In genomic region chr2:31297602-31298268, GRCm38 (mm10) we compare ENCODE assay signal across 9 mouse cellular contexts. TPM values are rescaled to one million over a fixed set of nuclear protein-coding genes. Genes with fewer than 3 reads are reported as not detected.
A peak's percentile ranks its signal among the peaks of the same experiment; 100 is the strongest.
DNase-seq lines count a peak whose midpoint lies in the region; ATAC-seq and TF ChIP-seq lines count a peak whose summit lies in the region.
"Had no signal": no experiment of that assay in that cellular context is flagged by ENCODE, and none has a peak within 500 bp of the region (broad histone marks: within the 10 kb centered on the region; RNA-seq: fewer than 3 reads in every experiment).

No protein-coding gene starts in this region.

- H3K9ac ChIP-seq in forebrain, embryonic 14.5 days (ENCODE audit: low read length) = peak overlapping the region; percentile 43

- no peaks in the 10 kb centered on the region for H3K9me3 ChIP-seq in forebrain, embryonic 14.5 days (replicated peaks; ENCODE audit: control insufficient read depth, low read length)

- H3K27ac ChIP-seq in layer of hippocampus, adult 2 months = peak overlapping the region; percentile 59
- H3K27ac ChIP-seq in brown adipose tissue, adult 24 weeks (replicated peaks; ENCODE audit: low read depth, low read length) = no peak overlapping the region; the same call in 1 of the 2 replicates
- no peak overlapping the region for H3K27ac ChIP-seq in forebrain, embryonic 14.5 days (ENCODE audit: low read depth, low read length)

- peak; percentile 70 to 80 for DNase-seq in layer of hippocampus, adult 2 months (ENCODE audit: low spot score in 2 of 2)
- no peak for DNase-seq in layer of hippocampus, adult 9-10 months (ENCODE audit: low spot score)
- DNase-seq in forebrain, embryonic 14.5 days (ENCODE audit: low spot score) = peak; percentile 89
- DNase-seq in heart, postnatal 4 days = peak; percentile 65
- peak; percentile 56 for DNase-seq in layer of hippocampus, adult 9-11 months
- peak; percentile 74 for DNase-seq in lung, postnatal 36 days
- DNase-seq in skeletal muscle tissue, adult 2 months (ENCODE audit: low read depth, low spot score) = peak; percentile 64

- H3K36me3 ChIP-seq in forebrain, embryonic 14.5 days (ENCODE audit: control insufficient read depth, insufficient read depth, low read length) = peaks cover 15% of the 10 kb centered on the region; the same call in 1 of the 2 replicates

- TF ChIP-seq CTCF in layer of hippocampus, adult 2 months (conservative IDR thresholded peaks at IDR 0.05) = no peak

- H3K27me3 ChIP-seq in forebrain, embryonic 14.5 days (replicated peaks; ENCODE audit: control insufficient read depth, insufficient read depth, low read length) = no peaks in the 10 kb centered on the region
- H3K27me3 ChIP-seq: Patski had no signal

- peak; percentile 89 for ATAC-seq in forebrain, embryonic 14.5 days
- ATAC-seq: Patski had no signal

- peak overlapping the region; percentile 46 for H3K4me2 ChIP-seq in forebrain, embryonic 14.5 days (ENCODE audit: low read length)

- H3K4me3 ChIP-seq in layer of hippocampus, adult 2 months = peak overlapping the region; percentile 55
- H3K4me3 ChIP-seq in brown adipose tissue, adult 24 weeks (ENCODE audit: insufficient read depth, low read depth, low read length) = peak overlapping the region; percentile 64
- H3K4me3 ChIP-seq in forebrain, embryonic 14.5 days (ENCODE audit: low read depth, low read length) = peak overlapping the region; percentile 33

- H3K4me1 ChIP-seq in brown adipose tissue, adult 24 weeks (ENCODE audit: control insufficient read depth, insufficient read depth, insufficient read length, low read length) = no peaks in the 10 kb centered on the region; the same call in 1 of the 2 replicates
- H3K4me1 ChIP-seq in forebrain, embryonic 14.5 days (ENCODE audit: control insufficient read depth, insufficient read depth, low read length) = 0 out of 2 replicates have a peak, but pooled peaks cover 3% of the 10 kb centered on the region

- WGBS in forebrain, embryonic 14.5 days = 1% methylated on average over 17 of the region's 17 CpGs

RNA-seq across cellular contexts. Expression of gene Hmcn2, which starts 16.5 kb away (rescaled TPM):
- under 1 TPM; 0.32 to 0.51 TPM for total RNA-seq in layer of hippocampus, adult 2 months (2021)
- 3.3 and 5.4 TPM in 2 replicates for polyA plus RNA-seq in brown adipose tissue, adult 24 weeks (2012; ENCODE audit: insufficient read depth, insufficient read length, missing spikeins)
- polyA plus RNA-seq in forebrain, embryonic 14.5 days (2014; fragmentation: Nextera tagmentation; extraction: Ambion mirVana) = 0.17 and 0.27 TPM in 2 replicates
- 1 to 10 TPM; 1.7 to 2.9 TPM for total RNA-seq in heart, postnatal 4 days (2021)

RNA-seq across cellular contexts. Expression of gene Ncs1, which starts 52.1 kb away (rescaled TPM):
- 100 to 1,000 TPM; 285 to 294 TPM for total RNA-seq in layer of hippocampus, adult 2 months (2021)
- polyA plus RNA-seq in brown adipose tissue, adult 24 weeks (2012; ENCODE audit: insufficient read depth, insufficient read length, missing spikeins) = 0.25 and 0.67 TPM in 2 replicates
- 95.2 and 109 TPM in 2 replicates for polyA plus RNA-seq in forebrain, embryonic 14.5 days (2014; fragmentation: Nextera tagmentation; extraction: Ambion mirVana)
- 10 to 100 TPM; 23.8 to 34.2 TPM for total RNA-seq in heart, postnatal 4 days (2021)

Comparison
In these comparisons a context has a peak if more than half of its experiments do, and no peak if none do; other contexts are left out.
1. RNA of gene Ncs1, which starts 52.1 kb away (total RNA-seq): 285 to 294 TPM in layer of hippocampus, adult 2 months; 23.8 to 34.2 TPM in heart, postnatal 4 days; every median in the first group is over 4 times any median in the second.
2. Peak in every context shown above with its lines, with median percentiles within 50 percentile points of each other: H3K4me3 ChIP-seq.